Mouse (Mus musculus): ENCODE measurements around the gene Klk1b1. TPM values are rescaled to one million over a fixed set of nuclear protein-coding genes. Genes with fewer than 3 reads are reported as not detected.
"Not testable (repeated sequence)": the region's sequence is repeated elsewhere in the genome, so short reads cannot be mapped to it uniquely, and the experiment has no call there.

Klk1b1 gene
- total RNA-seq, 2 experiments from 2014 or later: not detected

DNA sequence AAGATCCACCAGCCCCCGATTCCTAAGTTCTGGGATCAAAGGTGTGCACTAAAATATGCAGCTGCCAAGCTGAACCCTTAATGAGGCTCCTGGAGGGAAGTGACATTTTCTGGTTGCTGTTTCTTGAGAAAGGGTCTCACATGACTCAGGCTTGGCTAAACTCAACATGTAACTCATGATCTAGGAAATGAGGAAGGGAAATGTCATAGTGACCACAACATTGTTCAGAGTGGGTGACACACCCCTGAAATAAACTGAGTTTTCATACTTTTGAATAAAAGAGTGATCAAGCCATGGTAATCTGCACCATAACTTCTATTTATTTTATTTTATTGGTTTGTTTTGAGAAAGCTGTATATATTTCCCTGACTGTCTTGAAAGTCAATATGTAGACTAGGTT, 28.3 kb downstream of the Klk1b1 start:
- DNase-seq (ENCODE audit: low spot score); intact Hi-C loops (cut with DNase I): not testable (repeated sequence)

DNA sequence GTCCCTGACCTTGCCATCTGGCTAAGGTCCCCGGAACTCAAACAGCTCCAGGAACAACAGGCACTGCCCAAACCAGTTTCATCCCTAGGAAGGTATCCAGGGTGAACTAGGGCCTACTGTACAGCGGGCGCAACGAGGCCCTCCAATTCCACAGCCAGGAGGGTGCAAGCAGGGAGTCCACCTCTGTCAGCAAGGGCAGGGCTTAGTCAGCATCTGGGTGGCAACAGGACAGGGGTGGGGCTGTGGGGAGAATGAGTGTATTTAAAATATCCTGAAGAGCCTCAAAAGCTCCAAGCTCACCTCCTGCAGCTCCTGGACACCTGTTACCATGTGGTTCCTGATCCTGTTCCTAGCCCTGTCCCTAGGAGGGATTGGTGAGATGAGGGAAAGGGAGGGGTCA, 29.0 kb downstream of the Klk1b1 start, which contains the start of gene Klk1b11:
TSS of gene Klk1b11 (plus strand) at position 301 of the 400 bp plus-strand sequence.
- intact Hi-C loops (cut with DNase I); DNase-seq (ENCODE audit: low spot score): not testable (repeated sequence)

DNA sequence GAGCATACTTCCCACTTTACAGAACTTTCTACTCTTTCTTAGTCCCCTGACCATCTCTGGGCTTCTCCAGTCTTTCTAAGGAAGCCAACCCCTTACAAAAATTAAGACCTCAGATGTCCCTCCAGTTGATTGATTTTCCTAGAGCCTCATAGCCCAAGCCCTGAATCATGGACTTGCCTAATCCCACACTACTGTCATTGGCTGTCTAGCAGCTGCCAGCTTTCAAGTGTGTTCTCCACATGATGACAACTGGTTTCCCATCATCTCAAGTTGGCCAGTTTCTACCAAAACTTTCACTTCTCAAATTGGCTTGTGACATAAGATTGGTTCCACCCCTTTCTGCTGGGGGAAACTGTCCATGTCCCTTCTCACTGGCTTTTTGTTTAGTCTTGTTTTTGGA, 38.3 kb downstream of the Klk1b1 start:
- DNase-seq (ENCODE audit: low spot score): no peak
- intact Hi-C loops (cut with DNase I): no loop called here

DNA sequence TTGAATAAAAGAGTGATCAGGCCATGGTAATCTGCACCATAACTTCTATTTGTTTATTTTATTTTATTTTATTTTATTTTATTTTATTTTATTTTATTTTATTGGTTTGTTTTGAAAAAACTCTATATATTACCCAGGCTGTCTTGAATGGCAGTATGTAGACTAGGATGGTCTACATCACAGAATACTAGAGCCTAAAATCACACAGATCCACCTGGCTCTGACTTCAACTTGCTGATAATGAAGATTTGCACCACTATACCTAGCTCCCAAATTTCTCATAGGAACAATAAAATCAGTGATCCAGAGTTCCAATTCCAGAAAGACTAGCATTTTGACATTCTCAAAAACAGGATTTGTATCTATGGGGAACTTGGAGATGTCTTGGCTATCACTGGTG, 45.3 kb downstream of the Klk1b1 start, which contains the start of gene Klk1b26:
TSS of gene Klk1b26 (plus strand) at position 301 of the 400 bp plus-strand sequence.
- intact Hi-C loops (cut with DNase I); DNase-seq (ENCODE audit: low spot score): not testable (repeated sequence)

DNA sequence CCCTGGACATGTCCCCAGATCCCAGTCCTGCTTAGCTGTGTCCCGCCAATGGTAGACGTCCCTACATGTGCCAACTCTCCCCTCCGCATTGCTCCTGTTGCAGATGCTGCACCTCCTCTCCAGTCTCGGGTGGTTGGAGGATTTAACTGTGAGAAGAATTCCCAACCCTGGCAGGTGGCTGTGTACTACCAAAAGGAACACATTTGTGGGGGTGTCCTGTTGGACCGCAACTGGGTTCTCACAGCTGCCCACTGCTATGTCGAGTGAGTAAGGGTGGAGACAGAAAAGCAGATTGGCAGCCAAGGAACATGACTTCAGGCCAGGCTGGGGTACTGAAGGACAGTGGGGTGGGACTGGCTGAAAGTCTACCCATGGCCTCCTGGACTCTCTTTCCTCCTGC, 48.1 kb downstream of the Klk1b1 start:
- intact Hi-C loops (cut with DNase I); DNase-seq (ENCODE audit: low spot score): not testable (repeated sequence)

DNA sequence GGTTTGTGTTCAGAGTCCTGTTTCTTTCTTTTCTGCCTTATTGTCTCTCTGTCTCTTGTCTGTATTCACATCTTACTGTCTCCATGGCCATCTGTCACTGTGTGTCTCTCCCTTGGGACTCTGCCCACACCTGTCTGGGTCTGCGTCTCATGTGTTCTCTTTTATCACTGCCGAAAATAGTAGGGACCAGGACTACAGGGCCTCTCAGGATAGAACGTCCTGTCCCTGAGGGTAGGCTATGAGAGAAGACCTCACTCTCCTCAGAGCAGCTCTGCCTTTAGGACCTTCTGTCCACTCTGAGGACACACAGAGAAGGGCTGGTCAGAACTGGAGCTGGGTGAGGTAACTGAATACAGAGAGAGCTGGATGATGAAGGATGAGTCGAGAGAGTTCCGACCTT, 48.5 kb downstream of the Klk1b1 start:
- no peak for DNase-seq (ENCODE audit: low spot score)
- intact Hi-C loops (cut with DNase I): no loop called here

Other genes with a start within 250 kb of the Klk1b1 start
- not detected for gene Klk12, start 197.9 kb upstream of the Klk1b1 start, total RNA-seq (2021)
- not detected for gene Klk11, start 192.1 kb upstream of the Klk1b1 start, total RNA-seq (2021)
- under 1 TPM; 0.20 to 0.42 TPM for gene Klk10, start 185.7 kb upstream of the Klk1b1 start, total RNA-seq (2021)
- gene Klk9, start 174.9 kb upstream of the Klk1b1 start, total RNA-seq (2021): not detected
- gene Klk8, start 169.2 kb upstream of the Klk1b1 start, total RNA-seq (2021): 10 to 100 TPM; 12.6 to 13.3 TPM
- gene Klk7, start 155.5 kb upstream of the Klk1b1 start, total RNA-seq (2021): under 1 TPM in 1 of 2 experiments, not detected in 1; 0.17 TPM
- not detected for gene Klk6, start 142.3 kb upstream of the Klk1b1 start, total RNA-seq (2021)
- gene Klk5, start 124.8 kb upstream of the Klk1b1 start, total RNA-seq (2021): not detected
- not detected for gene Klk4, start 85.6 kb upstream of the Klk1b1 start, total RNA-seq (2021)
- gene Klk15, start 33.0 kb upstream of the Klk1b1 start, total RNA-seq (2021): not detected
- gene Klk1b8, start 16.1 kb upstream of the Klk1b1 start, total RNA-seq (2021): not detected
- not detected for gene Klk1b9, start 9.3 kb downstream of the Klk1b1 start, total RNA-seq (2021)
- gene Klk1b11, start 29.1 kb downstream of the Klk1b1 start, total RNA-seq (2021): not detected
- under 1 TPM; 0.36 TPM for gene Klk1b26, start 45.4 kb downstream of the Klk1b1 start, total RNA-seq (2021)
- not detected for gene Klk1b27, start 85.5 kb downstream of the Klk1b1 start, total RNA-seq (2021)
- not detected for gene Klk1b21, start 135.6 kb downstream of the Klk1b1 start, total RNA-seq (2021)
- gene Klk1b22, start 145.9 kb downstream of the Klk1b1 start, total RNA-seq (2021): not detected
- not detected for gene Klk1b16, start 170.0 kb downstream of the Klk1b1 start, total RNA-seq (2021)
- gene Klk1b24, start 221.5 kb downstream of the Klk1b1 start, total RNA-seq (2021): not detected
- gene Klk1b3, start 231.4 kb downstream of the Klk1b1 start, total RNA-seq (2021): not detected
- not detected for gene Klk1b4, start 240.7 kb downstream of the Klk1b1 start, total RNA-seq (2021)
- not detected for gene Klk1b5, start 249.2 kb downstream of the Klk1b1 start, total RNA-seq (2021)